In genomic region chr8:123041008-123041773, GRCm38 (mm10) we compare ENCODE assay signal across 8 mouse cellular contexts. TPM values are rescaled to one million over a fixed set of nuclear protein-coding genes. Genes with fewer than 3 reads are reported as not detected.
A peak's percentile ranks its signal among the peaks of the same experiment; 100 is the strongest.
DNase-seq lines count a peak whose midpoint lies in the region; ATAC-seq and TF ChIP-seq lines count a peak whose summit lies in the region.

No protein-coding gene starts in this region.

- no peak for TF ChIP-seq EP300 in heart, postnatal 0 days (IDR thresholded peaks at IDR 0.05; ENCODE audit: low read depth)

- H3K4me2 ChIP-seq in forebrain, embryonic 12.5 days, result peak overlapping the region; percentile 86
- peak overlapping the region; percentile 79 for H3K4me2 ChIP-seq in heart, postnatal 0 days (ENCODE audit: low read depth, low read length)
- H3K4me2 ChIP-seq in neural tube, embryonic 15.5 days, result peak overlapping the region; percentile 79

- TF ChIP-seq CTCF in brain, embryonic 14.5 days (IDR thresholded peaks at IDR 0.05; ENCODE audit: borderline replicate concordance, extremely low read depth, insufficient read depth, insufficient read length), result no peak
- TF ChIP-seq CTCF in heart, postnatal 0 days (IDR thresholded peaks at IDR 0.05; ENCODE audit: low read depth), result no peak

- H3K27ac ChIP-seq in forebrain, embryonic 12.5 days, result peak overlapping the region; percentile 95
- H3K27ac ChIP-seq in heart, postnatal 0 days (ENCODE audit: low read depth), result peak overlapping the region; percentile 93
- peak overlapping the region; percentile 93 for H3K27ac ChIP-seq in neural tube, embryonic 15.5 days (replicated peaks)

- peaks cover 49% of the 10 kb centered on the region for H3K4me1 ChIP-seq in forebrain, embryonic 12.5 days
- peaks cover 40% of the 10 kb centered on the region for H3K4me1 ChIP-seq in heart, postnatal 0 days (ENCODE audit: control insufficient read depth, insufficient read depth)
- H3K4me1 ChIP-seq in neural tube, embryonic 15.5 days, result peaks cover 47% of the 10 kb centered on the region

- peak overlapping the region; percentile 100 for H3K9ac ChIP-seq in forebrain, embryonic 12.5 days
- peak overlapping the region; percentile 100 for H3K9ac ChIP-seq in heart, postnatal 0 days (replicated peaks; ENCODE audit: low read depth, low read length)
- H3K9ac ChIP-seq in neural tube, embryonic 15.5 days (replicated peaks), result peak overlapping the region; percentile 99

- peak; percentile 27 for ATAC-seq in CD4-positive, CD25-positive, alpha-beta regulatory T cell, adult 4 months
- peak; percentile 4; the same call in 1 of the 2 replicates for ATAC-seq in forebrain, embryonic 12.5 days (ENCODE audit: low FRiP score)
- 0 out of 2 replicates have a peak, but pooled peaks have one; percentile 0 for ATAC-seq in heart, postnatal 0 days (ENCODE audit: insufficient read depth, low read depth)
- ATAC-seq in neural tube, embryonic 15.5 days (ENCODE audit: low FRiP score), result 0 out of 2 replicates have a peak, but pooled peaks have one; percentile 2

- DNase-seq in brain, embryonic 14.5 days (ENCODE audit: low read depth), result peak; percentile 79
- DNase-seq in heart, postnatal 0 days (ENCODE audit: low spot score), result no peak
- peak; percentile 66 to 77 for DNase-seq in kidney, postnatal 4 days
- peak; percentile 71 to 72 for DNase-seq in lung, adult 18-20 months
- DNase-seq in testis, postnatal 14 days (ENCODE audit: low spot score), result peak; percentile 71

- TF ChIP-seq POLR2A in brain, embryonic 14.5 days (IDR thresholded peaks at IDR 0.05; ENCODE audit: borderline replicate concordance, extremely low read depth, insufficient read depth, insufficient read length, poor library complexity, severe bottlenecking), result no peak

- no peaks in the 10 kb centered on the region for H3K36me3 ChIP-seq in forebrain, embryonic 12.5 days (replicated peaks)
- no peaks in the 10 kb centered on the region for H3K36me3 ChIP-seq in heart, postnatal 0 days (replicated peaks; ENCODE audit: control insufficient read depth, insufficient read depth, low read length)
- no peaks in the 10 kb centered on the region for H3K36me3 ChIP-seq in neural tube, embryonic 15.5 days

- H3K27me3 ChIP-seq in forebrain, embryonic 12.5 days, result no peaks in the 10 kb centered on the region
- H3K27me3 ChIP-seq in heart, postnatal 0 days (ENCODE audit: control insufficient read depth, insufficient read depth, low read length), result no peaks in the 10 kb centered on the region
- H3K27me3 ChIP-seq in neural tube, embryonic 15.5 days (replicated peaks), result no peaks in the 10 kb centered on the region

- WGBS in forebrain, embryonic 12.5 days, result under 1% methylated on average over 60 of the region's 71 CpGs
- WGBS in heart, postnatal 0 days, result under 1% methylated on average over 63 of the region's 71 CpGs
- under 1% methylated on average over 61 of the region's 71 CpGs for WGBS in neural tube, embryonic 15.5 days

- H3K4me3 ChIP-seq in forebrain, embryonic 12.5 days (replicated peaks), result peak overlapping the region; percentile 100
- H3K4me3 ChIP-seq in heart, postnatal 0 days (ENCODE audit: low read depth, low read length), result peak overlapping the region; percentile 80
- peak overlapping the region; percentile 99 for H3K4me3 ChIP-seq in neural tube, embryonic 15.5 days (replicated peaks)

- H3K9me3 ChIP-seq in forebrain, embryonic 12.5 days, result no peaks in the 10 kb centered on the region
- H3K9me3 ChIP-seq in heart, postnatal 0 days (replicated peaks; ENCODE audit: control insufficient read depth, low read length), result no peaks in the 10 kb centered on the region
- no peaks in the 10 kb centered on the region for H3K9me3 ChIP-seq in neural tube, embryonic 15.5 days (replicated peaks)

RNA-seq across cellular contexts. Expression of gene Ankrd11, which starts 0.9 kb away (rescaled TPM):
- polyA plus RNA-seq in CD4-positive, CD25-positive, alpha-beta regulatory T cell, adult 4 months (2017; shearing (Covaris generic)), result 10 to 100 TPM; 79.7 to 84.1 TPM
- 52.8 and 76.8 TPM in 2 replicates for polyA plus RNA-seq in brain, embryonic 14.5 days (2012; rRNA removed)
- 38.4 and 65.7 TPM in 2 replicates for polyA plus RNA-seq in forebrain, embryonic 12.5 days (2016; fragmentation: Nextera tagmentation; extraction: Ambion mirVana)
- 51.2 and 65.8 TPM in 2 replicates for total RNA-seq in heart, postnatal 0 days (2014; rRNA removed; ENCODE audit: low replicate concordance)
- 21.6 and 24.3 TPM in 2 replicates for polyA plus RNA-seq in heart, postnatal 0 days (2015; fragmentation: Nextera tagmentation; extraction: Ambion mirVana)
- polyA plus RNA-seq in neural tube, embryonic 15.5 days (2015; fragmentation: Nextera tagmentation; extraction: Ambion mirVana), result 36.5 and 59.9 TPM in 2 replicates

RNA-seq across cellular contexts. Expression of gene Spg7, which starts 21.6 kb away (rescaled TPM):
- polyA plus RNA-seq in CD4-positive, CD25-positive, alpha-beta regulatory T cell, adult 4 months (2017; shearing (Covaris generic)), result 10 to 100 TPM; 24.4 to 29.0 TPM
- 96.1 and 112 TPM in 2 replicates for polyA plus RNA-seq in brain, embryonic 14.5 days (2012; rRNA removed)
- 59.1 and 61.6 TPM in 2 replicates for polyA plus RNA-seq in forebrain, embryonic 12.5 days (2016; fragmentation: Nextera tagmentation; extraction: Ambion mirVana)
- 72.8 and 83.1 TPM in 2 replicates for total RNA-seq in heart, postnatal 0 days (2014; rRNA removed; ENCODE audit: low replicate concordance)
- 63.3 and 65.1 TPM in 2 replicates for polyA plus RNA-seq in heart, postnatal 0 days (2015; fragmentation: Nextera tagmentation; extraction: Ambion mirVana)
- 45.8 and 47.6 TPM in 2 replicates for polyA plus RNA-seq in neural tube, embryonic 15.5 days (2015; fragmentation: Nextera tagmentation; extraction: Ambion mirVana)
